Mouse (Mus musculus): ENCODE measurements at regions not wholly inside any gene's neighbourhood (a gene's known extent, or its start where the extent isn't known, plus 50 kb on each side); places are given as distances from the start of the nearest gene placed in this dataset.

GRCm38 (mm10) chr11:57882736-57883635 is 50.4 kb upstream of the Hand1 start:
- WGBS, result 22% methylated on average over 15 of the region's 15 CpGs
- H3K4me1 ChIP-seq (replicated peaks), result peaks cover 15% of the 10 kb centered on the region
- no peak overlapping the region for H3K27ac ChIP-seq
- H3K4me3 ChIP-seq (replicated peaks), result no peak overlapping the region
- peak; percentile 34; the same call in 1 of the 2 replicates for ATAC-seq
- no peak overlapping the region for H3K9ac ChIP-seq
- no peaks in the 10 kb centered on the region for H3K36me3 ChIP-seq
- H3K27me3 ChIP-seq (replicated peaks), result 0 out of 2 replicates have a peak, but pooled peaks cover 2% of the 10 kb centered on the region
- H3K9me3 ChIP-seq, result no peaks in the 10 kb centered on the region
- no peak overlapping the region for H3K4me2 ChIP-seq (replicated peaks)
